Mouse (Mus musculus) retina, postnatal 1 day (tissue): ENCODE measurements at regions not wholly inside any gene's neighbourhood (a gene's known extent, or its start where the extent isn't known, plus 50 kb on each side); places are given as distances from the start of the nearest gene placed in this dataset.
A peak's percentile ranks its signal among the peaks of the same experiment; 100 is the strongest.

Experiments used
- DNase-seq: peaks from one replicate; pipeline ENCODE4 v3.0.0-alpha.2; 2012

- DNase-seq: peak; percentile 16
Observed at GRCm38 (mm10) chr9:100194604-100195444, 291.8 kb downstream of the Il20rb start.

DNA sequence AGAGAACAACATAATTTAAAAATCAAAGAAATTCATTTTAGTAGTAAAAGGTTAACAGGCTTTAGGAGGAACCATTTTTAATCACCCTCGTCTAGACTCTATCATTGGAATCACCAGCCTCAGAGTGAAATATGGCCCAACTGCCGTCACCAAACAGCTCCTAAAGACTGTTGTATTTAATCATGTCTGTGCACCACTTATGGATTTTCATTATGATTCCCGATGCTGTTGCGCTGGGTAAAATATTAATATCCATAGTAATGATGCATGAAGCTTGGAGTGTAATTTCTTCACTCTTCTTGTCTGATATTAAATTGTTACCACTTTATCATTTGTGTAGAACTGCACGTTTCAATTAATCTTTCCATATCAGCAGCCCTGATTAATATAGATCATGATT lies 292.4 kb downstream of the Il20rb start:
- DNase-seq: no peak

DNA sequence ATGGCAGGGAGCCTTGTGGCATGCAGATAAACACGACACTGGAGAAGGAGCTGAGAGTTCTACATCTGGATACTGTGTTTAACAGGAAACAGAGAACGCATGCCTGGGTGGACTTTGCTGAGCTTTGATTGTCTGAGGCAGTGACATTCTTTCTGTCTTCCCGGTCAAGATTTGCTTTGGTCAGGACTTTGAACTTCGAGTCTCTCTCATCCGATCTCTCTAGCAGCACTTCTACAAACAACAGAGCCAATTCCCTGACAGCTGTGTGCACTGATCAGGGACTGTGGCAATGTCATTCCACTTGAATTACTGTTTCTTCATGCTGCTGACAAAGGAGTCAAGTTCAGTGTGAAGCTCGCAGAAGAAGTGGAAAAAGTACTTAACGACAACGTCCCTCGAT lies 302.5 kb downstream of the Il20rb start:
- DNase-seq: no peak

DNA sequence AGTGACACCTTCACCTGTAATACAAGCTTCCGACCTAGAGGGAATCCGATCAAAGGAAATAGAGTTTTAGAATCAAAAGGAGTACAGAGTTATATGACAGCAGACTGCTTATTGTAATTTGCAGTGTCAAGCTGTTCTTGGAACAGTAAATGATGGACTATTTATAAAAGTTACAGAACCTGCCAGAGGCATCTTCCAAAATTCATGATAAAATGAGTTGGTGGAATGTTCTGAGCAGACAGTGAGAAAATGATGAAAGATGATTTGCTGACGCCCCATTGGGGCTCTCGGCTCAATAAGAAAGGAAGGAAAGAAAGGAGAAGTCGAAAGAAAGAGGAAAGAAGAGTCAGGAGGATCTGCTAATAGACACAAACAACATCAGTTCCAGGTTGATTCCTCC lies 300.3 kb upstream of the Sox14 start:
- DNase-seq: no peak

GRCm38 (mm10) chr9:100166256-100166655 lies 290.3 kb upstream of the Sox14 start:
- no peak for DNase-seq

GRCm38 (mm10) chr9:100161961-100162360 lies 286.0 kb upstream of the Sox14 start:
- DNase-seq: no peak
